Mouse (Mus musculus) kidney, adult 9 months (tissue): ENCODE measurements around the gene Vat1.
"Not testable (repeated sequence)": the region's sequence is repeated elsewhere in the genome, so short reads cannot be mapped to it uniquely, and the experiment has no call there.

ENCODE experiments used
- DNase-seq: peaks from one replicate; pipeline ENCODE4 v3.0.0; 2022

Vat1 gene

DNA sequence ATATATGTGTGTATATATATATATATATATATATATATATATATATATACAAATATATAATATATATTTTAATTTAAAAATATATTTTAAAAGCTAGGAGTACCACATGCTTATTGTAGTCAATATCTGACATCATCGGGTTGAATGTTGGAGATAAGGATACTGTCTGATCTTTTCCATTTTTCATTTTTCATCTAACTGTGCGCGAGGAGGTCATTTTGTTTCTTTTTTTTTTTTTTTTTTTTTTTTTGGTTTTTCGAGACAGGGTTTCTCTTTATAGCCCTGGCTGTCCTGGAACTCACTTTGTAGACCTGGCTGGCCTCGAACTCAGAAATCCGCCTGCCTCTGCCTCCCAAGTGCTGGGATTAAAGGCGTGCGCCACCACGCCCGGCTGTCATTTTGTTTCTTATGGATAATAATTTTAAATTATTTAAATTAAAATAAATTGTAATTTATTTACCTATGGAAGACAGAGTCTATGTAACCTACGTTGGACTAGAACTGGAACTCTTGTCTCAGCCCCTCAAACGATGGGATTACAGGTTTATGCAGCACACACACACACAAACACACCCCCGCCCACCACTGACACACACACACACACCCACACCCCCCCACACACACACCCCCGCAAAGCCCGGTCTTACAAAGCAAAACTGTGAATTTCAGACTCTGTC lies 24.4 kb downstream of the Vat1 start:
- DNase-seq: not testable (repeated sequence)

DNA sequence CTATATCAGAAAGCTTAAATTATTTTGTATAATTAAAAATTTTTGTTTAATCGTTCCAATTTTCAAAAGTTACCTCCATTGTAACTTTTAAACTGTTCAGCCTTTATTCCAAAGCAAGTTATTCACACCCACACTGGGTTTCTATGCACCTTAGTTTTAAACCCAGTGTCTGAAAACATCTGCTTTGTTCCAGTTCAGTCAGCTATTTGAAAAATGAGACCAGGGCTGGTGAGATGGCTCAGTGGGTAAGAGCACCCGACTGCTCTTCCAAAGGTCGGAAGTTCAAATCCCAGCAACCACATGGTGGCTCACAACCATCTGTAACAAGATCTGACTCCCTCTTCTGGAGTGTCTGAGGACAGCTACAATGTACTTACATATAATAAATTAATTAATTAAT lies 28.0 kb downstream of the Vat1 start:
- DNase-seq: not testable (repeated sequence)

DNA sequence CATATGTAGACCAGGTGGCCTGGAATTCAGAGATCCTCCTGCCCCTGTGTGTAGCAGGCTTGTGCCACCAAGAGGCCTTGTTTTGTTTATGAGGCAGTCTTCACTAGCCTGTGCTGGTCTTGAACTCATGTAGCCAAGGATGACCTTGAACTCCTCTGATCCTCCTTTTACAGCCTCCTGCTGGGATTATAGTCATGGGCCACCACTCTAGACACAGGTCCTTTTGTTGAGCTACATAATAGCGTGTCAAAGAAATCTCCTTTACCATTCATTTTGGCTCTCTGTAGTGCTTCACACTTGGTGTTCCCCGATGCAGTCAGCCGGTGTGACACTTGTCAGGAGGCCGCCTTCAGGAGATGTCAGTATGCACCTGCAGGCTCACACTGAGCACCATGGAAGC lies 29.1 kb downstream of the Vat1 start:
- no peak for DNase-seq

DNA sequence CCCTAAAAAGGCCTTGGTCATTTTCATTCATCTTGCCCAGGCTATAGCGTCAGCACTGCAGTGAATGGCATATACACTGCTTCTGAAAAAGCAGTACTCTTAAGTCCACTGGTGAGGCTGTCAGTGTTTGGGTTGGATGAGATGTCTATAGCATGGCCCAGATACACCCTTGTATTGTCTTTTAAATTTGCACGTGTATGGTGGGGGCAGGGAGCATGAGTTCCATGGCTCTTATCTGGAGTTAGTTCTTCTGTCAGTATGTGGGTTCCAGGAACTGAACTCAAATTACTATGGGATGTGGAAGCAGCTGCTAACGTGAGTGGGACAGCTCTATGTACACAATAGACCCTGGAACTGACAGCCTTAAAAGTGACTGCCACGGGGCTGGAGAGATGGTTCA lies 30.2 kb downstream of the Vat1 start:
- DNase-seq: no peak

DNA sequence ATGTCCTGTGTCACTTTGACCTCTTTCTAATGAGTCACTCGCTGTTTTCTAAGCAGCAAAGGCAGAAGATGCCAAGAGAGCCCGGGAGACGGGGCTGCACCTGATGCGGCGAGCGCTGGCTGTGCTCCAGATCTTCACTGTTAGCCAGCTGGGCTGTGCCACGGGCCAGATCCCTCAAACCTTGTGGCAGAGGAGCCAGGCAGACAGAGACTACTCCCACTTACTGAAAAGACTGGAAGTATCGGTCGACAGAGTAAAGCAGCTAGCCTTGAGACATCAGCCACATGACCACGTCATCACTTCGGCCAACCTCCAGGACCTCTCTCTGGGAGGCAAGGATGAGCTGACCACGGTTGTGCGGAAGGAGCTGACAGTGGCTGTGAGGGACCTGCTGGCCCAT lies 32.6 kb downstream of the Vat1 start:
- no peak for DNase-seq

DNA sequence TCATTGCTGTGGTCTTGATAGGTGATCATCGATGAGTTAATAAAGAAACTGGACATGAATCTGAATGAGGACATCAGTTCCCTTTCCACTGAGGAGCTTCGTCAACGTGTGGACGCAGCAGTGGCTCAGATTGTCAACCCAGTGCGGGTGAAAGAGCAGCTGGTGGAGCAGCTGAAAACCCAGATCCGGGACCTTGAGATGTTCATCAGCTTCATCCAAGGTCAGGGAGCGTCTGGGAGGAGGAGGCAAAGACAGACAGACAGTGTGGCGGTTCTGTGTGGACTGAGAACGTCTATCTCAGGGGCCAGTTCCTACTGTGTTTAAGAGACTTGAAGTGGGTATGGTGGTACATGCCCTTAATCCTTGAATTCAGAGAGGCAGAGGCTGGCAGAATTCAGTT lies 34.7 kb downstream of the Vat1 start:
- no peak for DNase-seq

DNA sequence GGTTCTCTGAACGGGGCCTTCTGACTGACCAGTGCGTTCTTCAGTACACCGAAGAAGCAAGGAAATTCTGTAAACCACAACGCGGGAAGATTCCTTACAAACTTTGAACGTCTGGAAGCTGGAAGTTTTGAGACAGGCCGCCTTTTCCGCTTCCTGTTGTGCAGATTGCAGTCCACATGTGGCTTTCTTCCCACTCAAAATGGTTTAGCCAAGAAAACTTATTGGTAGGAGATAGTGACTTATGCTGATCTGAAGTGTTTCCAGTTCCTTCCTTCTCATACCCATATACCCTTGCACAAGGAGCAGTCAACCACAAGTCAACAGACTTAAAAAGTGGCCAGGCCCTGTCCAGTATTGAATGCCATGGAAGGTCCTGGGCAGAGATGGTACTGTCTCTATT lies 39.9 kb downstream of the Vat1 start:
- DNase-seq: no peak

DNA sequence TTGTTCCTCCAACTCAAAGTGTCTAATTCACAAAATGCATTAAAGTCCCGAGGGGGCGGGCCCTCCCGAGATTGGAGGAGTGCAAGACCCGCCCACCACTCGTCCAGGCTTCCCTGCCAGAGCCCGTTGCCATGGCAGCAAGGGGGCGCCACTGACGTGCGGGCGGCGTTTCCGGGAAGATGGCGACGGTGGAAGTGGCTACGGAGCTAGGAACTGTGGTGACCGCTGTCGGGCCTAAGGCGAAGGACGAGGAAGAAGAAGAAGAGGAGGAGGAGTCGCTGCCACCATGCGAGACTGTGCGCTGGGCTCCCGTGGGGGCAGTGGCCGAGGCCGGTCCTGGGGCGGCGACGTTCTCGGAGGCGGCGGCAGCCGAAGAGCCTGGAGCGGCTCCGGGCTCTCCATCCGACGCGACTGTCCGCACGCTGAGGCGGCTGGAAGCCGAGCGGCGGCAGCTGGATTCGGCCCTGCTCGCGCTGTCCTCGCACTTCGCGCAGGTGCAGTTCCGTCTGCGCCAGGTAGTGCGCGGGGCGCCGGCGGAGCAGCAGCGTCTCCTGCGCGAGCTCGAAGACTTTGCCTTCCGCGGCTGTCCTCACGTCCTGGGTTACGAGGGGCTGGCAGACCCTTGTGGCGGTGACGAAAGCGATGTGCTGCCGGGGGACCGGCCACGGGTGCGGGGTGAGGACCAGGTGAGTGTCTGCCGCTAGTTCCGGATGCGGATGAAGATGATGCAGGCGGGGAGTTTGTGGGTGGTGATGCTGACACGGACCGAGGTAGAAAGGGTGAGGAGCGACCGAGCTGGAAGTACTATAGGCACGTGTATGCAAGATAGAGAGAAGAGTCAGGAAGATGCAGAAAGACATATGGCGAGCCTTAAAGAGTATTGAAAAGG lies 40.9 kb downstream of the Vat1 start, which contains the start of the genes Rundc1 and Ptges3l:
Gene Rundc1, plus strand, starts transcription at position 161 of the 889 bp plus-strand sequence.
Gene Ptges3l, minus strand, starts transcription at position 409 of the 889 bp plus-strand sequence.
- peak; percentile 98 for DNase-seq

DNA sequence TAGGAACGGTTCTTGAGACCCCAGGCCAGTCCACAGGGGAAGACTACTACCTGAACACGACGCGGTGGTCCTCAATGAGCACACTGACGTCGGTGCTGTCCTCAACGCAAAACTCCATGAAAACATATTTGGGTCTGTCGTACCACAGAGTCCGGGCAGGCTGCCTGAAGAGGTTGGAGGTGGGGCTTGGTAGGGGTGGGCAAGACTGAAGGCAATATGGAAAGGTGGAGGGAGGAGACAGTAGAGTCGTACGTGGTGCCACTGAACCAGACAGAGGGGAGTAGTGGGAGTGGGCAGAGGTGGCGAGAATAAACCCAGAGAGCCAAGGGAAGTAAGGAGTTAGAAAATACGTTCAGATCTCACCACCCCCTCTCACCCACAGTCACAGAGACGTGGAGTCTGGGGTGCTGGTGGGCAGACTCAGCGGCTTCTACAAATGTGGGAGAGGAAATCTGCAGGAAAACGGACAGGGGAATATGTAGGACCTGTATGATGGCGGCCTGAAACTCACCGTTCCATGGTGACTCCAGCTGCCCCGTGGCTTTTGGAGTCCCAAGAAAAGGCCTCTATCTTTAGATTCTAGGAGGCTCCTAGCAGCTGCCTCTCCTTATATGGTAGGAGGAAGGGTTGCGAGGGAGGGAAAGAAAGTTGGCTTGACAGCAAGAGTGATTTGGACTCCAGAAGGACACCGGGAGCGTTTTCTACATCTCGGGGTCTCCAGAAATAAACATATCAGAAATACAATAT lies 41.8 kb downstream of the Vat1 start, which contains the start of gene Gm27029:
Gene Gm27029, minus strand, starts transcription at position 692 of the 747 bp plus-strand sequence.
- no peak for DNase-seq

DNA sequence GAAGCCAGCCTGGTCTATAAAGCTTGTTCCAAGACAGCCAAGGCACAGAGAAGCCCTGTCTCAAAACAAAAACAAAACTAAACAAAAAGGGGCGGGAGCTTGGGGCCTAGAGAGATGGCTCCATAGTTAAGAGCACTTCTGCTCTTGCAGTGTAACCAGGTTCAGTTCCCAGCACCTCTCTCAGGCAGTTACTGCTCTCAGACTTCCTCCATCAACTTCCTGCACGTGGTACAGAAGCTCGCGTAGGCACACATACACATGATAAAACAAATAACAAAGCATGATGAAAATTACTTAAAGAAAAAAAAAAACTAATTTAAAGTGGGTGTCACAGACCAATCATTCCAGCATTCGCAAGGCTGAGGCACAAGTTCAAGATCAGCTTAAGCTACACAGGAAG lies 45.9 kb downstream of the Vat1 start:
- no peak for DNase-seq

DNA sequence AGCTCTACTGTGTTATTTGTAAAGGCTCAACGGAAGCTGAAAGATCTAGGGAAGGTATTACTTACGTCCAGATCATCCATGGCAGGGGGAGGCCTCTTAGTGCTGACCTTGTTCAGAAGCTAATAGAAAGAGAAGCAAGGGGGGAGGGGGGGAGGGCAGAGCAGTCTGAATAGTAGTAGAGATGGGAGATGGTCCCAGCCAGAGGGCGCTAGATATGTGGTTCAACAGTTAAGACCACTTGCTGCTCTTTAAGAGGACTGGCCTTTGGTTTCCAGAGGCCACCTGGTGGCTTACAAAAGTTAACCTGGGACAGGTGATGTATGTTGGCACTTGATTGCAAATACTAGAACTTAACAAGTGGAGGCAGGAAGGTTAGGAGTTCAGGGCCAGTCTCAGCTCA lies 46.4 kb downstream of the Vat1 start:
- DNase-seq: no peak

DNA sequence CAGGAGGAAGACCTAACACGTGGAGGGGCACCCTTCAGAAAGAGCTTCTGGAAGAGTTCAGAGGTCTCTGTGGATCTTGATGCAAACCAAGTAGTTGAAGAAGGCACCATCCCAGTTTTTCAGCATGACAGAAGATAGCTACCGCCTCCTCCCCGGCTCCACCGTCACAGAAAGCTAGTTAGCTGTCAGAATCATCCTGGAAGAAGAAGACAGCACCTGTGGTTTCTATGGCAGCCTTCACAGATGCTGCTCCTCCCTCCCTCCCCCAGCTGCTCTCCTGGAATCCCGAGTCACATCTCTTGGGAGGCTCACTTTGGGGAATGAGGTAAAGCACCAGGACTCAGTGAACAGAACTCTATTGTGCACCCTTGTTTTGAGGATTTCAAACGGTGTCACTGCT lies 47.0 kb downstream of the Vat1 start:
- no peak for DNase-seq

DNA sequence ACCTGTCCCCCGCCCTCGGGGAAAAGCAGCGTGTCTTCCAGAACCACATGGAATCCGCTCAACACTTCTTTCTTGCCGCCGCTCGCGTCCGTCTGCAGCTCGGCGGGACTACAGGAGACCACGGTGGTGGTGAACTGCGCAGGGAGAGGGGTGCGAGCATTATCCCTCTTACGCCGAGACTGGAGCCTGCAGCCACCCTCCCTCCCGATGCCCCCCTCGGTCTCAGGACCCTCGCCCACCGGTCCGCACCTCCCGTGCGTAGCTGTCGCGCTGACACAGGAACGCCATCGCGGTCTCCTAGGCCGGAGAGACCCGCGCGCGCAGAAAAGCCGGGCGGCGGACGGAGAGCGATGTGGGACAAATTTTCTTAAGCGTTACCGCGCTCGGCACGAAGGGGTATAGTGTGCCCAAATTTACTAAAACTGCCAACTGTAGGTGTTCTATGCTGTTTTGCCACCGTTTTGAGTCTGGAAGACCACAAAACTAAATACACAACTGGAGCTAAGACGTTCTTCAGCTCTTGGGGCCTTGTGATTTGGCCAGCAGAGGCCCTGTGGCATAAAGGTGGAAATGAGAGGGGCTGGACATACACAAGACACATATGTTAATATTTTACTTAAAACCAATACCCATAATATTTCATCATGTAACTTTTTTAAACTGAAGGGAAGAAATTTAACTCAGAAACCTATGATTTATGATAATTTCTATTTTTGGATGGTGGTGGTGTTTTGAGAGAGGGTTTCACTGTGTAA lies 48.8 kb downstream of the Vat1 start, which contains the start of gene Aarsd1:
Gene Aarsd1, minus strand, starts transcription at position 515 of the 755 bp plus-strand sequence.
- DNase-seq: peak; percentile 86

DNA sequence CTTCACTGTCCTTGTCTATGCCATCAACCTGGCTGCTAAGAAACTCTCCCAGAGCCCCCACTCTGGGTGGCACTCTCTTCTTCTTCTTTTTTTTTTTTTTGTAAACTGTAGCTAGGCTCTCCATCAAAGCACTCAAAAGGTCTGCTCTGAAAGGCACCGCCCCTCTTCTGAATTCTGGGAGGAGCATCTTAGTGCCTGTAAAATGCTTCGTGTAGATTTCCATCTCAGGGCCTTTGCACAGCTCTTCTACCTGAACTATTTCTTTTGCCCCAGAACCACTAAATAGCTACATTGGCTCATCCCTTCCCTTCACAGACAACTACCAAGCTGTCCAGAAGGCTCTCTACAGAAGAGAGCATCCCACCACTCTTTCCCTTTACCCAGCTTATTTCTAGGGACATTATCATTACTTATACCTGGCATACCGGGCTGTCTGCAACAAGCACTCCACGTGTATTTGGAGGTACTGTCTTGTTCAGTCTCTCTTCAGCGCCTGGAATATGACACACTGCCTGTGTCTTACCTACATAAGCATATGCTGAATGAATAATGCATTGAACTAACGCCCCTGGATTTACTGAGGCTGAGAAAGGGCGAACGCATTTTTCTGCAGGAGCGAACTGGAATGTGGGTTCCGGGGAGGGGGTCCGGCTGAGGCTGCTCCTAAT lies 49.5 kb downstream of the Vat1 start:
- no peak for DNase-seq

DNA sequence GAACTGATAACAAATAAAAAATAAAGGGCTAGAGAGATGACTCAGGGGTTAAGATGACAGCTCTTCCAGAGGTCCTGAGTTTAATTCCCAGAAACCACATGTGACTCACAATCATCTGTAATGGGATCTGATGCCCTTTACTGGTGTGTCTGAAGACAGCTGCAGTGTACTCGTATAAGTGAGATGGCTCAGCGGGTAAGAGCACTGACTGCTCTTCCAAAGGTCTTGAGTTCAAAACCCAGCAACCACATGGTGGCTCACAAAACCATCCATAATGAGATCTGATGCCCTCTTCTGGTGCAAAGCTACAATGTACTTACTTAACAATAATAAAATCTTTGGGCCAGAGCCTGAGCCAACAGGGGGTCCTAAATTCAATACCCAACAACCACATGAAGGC lies 50.7 kb downstream of the Vat1 start:
- no peak for DNase-seq
